Mouse (Mus musculus) left cerebral cortex, postnatal 4 days (tissue): ENCODE measurements around the gene Ghdc. TPM values are rescaled to one million over a fixed set of nuclear protein-coding genes. Genes with fewer than 3 reads are reported as not detected.

Experiments used
- DNase-seq: peaks from one replicate; pipeline ENCODE4 v3.0.0-alpha.2; 2022
- intact Hi-C: fragments of 180-260 bp; cut with DNase I; formaldehyde crosslinking; loops from one replicate; pipeline ENCODE4 v1.15.1; 2025
- total RNA-seq, 2 experiments: library from RNA; stranded (reverse); gene quantifications; 2 replicates each; pipeline ENCODE4 v1.2.3; 2021

The Ghdc gene
- total RNA-seq, 2 experiments from 2014 or later = 5.5 to 7.2 TPM

DNA sequence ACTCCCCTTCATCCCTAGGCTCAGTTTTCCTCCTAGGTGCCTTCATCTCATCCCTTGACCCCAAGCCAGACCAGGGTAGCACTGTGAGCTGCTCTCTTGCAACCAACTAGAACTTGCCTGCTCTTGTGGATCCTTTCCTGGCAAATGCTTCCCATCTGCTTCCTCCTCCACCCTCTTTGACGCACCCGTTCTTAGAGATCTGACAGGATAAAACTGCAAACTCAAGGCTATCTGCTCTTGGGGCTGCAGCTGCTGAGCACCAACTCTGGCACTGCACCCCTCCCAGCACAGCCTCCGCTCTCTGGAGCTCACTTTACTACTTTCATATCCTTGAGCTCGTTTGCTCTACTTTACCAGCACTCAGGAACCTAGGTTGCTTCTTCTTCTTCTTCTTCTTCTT lies 22.1 kb downstream of the Ghdc start:
- no peak for DNase-seq
- intact Hi-C loops = loop anchor here (10.0 kb wide), 1 partner anchor 206 kb away; no protein-coding TSS in a partner anchor

GRCm38 (mm10) chr11:100747114-100747513 lies 23.6 kb downstream of the Ghdc start:
- intact Hi-C loops = loop anchor here (10.0 kb wide), 1 partner anchor 208 kb away; no protein-coding TSS in a partner anchor

GRCm38 (mm10) chr11:100746546-100746945 lies 24.2 kb downstream of the Ghdc start:
- intact Hi-C loops = loop anchor here (10.0 kb wide), 1 partner anchor 208 kb away; no protein-coding TSS in a partner anchor
- no peak for DNase-seq

More at GRCm38 (mm10) chr11:100747114-100747513, 23.6 kb downstream of the Ghdc start:
- DNase-seq = no peak

DNA sequence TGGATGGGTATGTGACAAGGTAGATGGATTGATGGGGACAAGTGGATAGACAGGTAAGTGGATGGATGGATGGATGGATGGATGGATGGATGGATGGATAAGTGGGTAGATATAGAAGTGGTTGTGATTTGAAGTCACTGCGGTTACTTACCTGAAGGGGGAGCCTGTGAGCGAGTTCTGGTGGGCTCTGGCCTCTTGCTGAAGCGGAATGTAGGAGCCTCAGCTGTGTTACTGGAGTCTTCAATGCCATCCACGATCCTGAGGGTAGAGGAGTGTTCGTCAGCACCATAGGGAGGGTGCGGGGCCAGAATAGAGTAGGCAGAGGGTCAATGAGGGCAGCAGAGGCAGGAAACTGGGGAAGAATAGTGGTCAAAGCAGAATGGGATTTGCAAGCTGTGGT lies 25.7 kb downstream of the Ghdc start:
- intact Hi-C loops = loop anchor here (10.0 kb wide), 1 partner anchor 210 kb away; no protein-coding TSS in a partner anchor
- DNase-seq = peak; percentile 60

DNA sequence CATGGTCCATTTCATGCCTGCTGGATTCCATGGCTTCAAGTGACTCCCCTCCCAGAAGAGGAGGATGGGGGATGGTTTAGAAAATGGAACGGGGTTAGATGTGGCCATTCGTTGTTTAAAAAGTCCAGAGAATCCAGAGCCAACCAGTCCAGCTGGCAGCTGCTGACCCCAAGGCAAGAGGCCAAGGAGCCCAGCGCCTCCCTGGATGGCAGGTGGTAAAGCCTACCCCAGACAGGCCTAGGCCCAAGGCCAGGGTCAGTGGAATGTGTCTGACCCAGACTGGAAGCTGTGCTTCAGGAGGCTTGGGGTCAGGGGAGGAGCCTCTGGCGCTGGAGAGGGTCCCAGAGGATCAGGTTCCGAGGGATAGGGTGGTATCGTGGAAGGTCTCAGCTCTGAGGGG lies 29.4 kb downstream of the Ghdc start:
- DNase-seq = peak; percentile 55
- intact Hi-C loops = loop anchor here (10.0 kb wide), 1 partner anchor 213 kb away; no protein-coding TSS in a partner anchor

DNA sequence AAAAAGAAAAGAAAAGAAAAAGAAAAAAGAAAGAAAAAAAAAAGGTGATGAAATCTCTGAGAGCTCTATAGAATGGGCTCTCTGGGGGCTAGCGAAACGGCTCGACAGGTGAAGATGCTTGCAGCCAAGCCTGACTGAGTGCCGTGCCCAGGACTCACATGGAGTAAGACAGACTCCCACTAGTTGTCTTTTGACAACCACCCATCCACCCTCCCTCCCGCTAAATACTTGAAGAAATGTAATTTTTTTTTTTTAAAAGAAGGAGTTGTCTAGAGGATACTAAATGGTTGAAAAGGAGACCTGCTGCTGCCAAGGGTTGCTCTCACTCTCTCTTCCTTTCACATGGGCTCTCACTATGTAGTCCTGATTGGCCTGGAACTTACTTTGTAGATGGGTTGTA lies 32.0 kb downstream of the Ghdc start:
- intact Hi-C loops = no loop called here
- no peak for DNase-seq

DNA sequence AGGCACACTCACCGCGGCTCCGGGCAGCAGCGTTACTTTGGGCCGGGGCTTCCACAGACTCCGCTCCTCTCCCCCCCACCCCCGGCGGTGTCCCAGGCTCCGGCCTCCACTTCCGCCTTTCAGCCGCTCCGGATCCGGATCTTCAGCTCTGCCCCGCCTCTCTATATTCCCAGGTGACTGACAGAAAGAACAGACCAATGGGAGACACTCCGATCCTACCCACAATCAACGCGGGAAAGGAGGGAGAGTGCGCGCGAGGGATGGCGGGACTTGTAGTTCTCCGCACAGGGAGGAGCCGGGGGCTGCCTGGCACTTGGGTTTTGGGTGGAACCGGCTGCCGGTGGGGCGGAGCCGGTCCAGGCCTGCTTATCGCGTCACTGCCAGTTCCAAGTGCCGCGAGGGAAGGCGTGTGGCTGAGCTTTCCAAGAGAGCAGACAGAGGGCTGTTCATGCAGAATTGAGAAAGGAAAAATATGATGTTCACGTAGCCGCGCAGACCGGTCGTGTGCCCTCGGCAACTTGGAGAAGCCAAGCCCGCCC lies 32.6 kb downstream of the Ghdc start, which contains the start of gene Rab5c:
Gene Rab5c (minus strand): TSS at position 150 of the 539 bp plus-strand sequence.
- intact Hi-C loops = no loop called here
- peak; percentile 99 for DNase-seq

DNA sequence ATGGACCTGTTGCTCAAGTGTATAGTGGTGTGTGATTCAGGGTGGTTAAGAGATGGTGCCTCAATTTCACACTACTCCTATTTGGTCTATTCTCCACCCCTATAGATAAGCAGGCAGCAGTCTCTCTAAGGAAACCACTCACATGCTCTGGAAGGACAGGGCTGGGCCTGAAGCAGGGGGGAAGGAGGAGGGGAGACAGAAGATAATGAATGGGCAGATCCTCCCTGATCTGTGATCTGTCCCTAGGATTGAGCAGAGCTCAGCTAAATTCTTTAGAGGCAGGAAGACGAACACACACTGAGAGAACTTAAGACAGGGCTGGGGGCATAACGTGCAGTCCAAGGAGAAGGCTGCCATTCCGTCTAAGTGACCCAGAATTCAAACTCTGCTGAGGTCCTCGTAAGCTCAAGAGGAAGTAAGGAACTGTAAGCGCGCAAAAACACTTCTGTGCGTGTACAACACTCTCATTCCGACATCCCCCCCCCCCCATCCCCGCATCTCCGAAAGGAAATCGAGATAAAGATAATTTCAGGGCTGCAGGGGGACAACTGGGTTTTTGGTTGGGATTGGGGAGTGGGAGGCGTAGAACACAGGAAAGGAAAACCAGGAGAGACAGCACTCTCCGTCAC lies 33.5 kb downstream of the Ghdc start:
- intact Hi-C loops = no loop called here
- no peak for DNase-seq

- no peak for DNase-seq
- intact Hi-C loops = no loop called here
These were observed 34.0 kb downstream of the Ghdc start for GRCm38 (mm10) chr11:100736746-100737080.

- no peak for DNase-seq
- intact Hi-C loops = no loop called here
These were observed 34.6 kb downstream of the Ghdc start for GRCm38 (mm10) chr11:100735954-100736745.

DNA sequence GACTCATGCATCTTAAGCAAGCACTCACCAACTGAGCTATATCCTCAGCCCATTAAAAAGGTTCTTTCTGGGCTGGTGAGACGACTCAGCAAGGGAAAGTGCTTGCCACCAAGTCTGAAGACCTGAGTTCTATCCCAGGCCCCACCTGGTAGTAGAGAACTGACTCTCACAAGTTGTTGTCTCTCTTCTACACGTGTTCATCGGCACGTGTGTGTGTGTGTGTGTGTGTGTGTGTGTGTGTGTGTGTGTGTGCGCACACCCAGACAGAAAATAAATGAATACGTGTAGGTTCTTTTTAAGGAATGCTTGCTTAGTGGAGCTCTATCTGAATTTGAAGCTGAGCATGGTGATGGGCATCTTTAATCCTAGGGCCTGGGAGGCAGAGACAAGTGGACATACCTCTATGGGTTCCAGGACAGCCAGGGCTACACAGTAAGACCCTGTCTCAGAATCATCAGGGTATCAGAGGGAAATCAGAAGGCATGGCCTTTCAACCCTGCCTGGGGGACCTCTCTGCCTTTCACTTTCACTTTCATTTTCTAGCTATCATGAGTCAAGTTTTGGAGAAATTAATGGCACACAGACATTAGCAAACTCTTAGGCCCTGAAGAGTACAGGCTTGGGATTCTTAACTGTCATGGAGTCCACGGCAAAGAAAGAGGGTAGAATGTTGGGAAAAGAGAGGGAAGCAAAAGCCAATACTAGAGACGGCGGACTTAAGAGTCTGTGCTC lies 35.5 kb downstream of the Ghdc start:
- no peak for DNase-seq
- intact Hi-C loops = no loop called here

- DNase-seq = no peak
- intact Hi-C loops = no loop called here
These were observed 40.1 kb downstream of the Ghdc start for GRCm38 (mm10) chr11:100730477-100731205.

- DNase-seq = no peak
- intact Hi-C loops = no loop called here
These were observed 40.8 kb downstream of the Ghdc start for GRCm38 (mm10) chr11:100729976-100730375.

DNA sequence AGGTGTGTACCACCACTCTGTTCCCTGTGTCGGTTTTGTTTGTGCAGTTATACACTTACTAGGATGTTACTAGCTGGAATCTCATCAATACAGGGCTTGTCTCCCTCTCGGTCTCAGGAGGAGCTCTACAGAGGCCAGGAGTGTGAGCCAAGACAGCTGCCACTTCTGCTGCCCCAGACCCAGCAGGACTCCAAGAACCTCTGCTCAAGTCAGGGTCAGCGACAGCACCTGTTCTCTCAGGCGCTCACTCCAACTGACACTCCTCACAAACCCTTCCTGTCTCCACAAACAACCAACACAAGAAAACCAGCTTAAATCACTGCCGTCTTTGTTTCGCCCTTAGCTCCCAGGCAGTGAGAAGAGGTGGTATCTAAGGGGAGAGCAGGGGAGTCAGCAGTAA lies 42.2 kb downstream of the Ghdc start:
- intact Hi-C loops = no loop called here
- no peak for DNase-seq

- DNase-seq = no peak
- intact Hi-C loops = no loop called here
These were observed 43.6 kb downstream of the Ghdc start for GRCm38 (mm10) chr11:100727201-100727600.

DNA sequence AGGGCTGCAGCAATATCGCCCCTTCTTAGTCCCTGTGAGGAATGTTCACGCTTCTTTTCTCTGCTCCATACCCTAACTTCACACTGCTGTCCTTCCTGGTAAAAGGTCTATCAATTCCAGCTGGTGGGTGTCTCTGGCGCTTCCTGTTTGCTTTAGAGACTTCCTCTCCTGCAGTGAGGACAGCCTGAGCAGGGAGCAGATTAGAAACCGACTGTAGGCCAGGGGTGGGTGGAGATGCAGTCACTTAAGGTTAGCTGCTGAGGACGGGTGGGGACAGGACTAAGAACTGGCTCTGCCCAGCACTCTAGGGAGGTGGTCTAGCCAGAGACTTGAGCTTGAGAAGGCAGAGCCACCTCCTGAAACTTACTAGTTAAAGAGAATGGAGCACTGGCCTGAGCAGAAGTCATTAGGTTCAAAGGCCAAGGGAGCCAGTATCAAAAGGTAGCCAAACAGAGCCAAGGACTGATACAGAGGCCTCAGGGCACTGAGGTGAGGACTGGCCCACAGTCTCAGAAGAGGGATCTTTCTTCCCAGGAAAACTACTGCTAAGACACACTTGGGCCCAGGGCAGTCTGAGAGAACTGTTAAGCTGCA lies 45.7 kb downstream of the Ghdc start:
- intact Hi-C loops = no loop called here
- no peak for DNase-seq

- intact Hi-C loops = no loop called here
- DNase-seq = no peak
These were observed 48.2 kb downstream of the Ghdc start for GRCm38 (mm10) chr11:100722493-100723028.

DNA sequence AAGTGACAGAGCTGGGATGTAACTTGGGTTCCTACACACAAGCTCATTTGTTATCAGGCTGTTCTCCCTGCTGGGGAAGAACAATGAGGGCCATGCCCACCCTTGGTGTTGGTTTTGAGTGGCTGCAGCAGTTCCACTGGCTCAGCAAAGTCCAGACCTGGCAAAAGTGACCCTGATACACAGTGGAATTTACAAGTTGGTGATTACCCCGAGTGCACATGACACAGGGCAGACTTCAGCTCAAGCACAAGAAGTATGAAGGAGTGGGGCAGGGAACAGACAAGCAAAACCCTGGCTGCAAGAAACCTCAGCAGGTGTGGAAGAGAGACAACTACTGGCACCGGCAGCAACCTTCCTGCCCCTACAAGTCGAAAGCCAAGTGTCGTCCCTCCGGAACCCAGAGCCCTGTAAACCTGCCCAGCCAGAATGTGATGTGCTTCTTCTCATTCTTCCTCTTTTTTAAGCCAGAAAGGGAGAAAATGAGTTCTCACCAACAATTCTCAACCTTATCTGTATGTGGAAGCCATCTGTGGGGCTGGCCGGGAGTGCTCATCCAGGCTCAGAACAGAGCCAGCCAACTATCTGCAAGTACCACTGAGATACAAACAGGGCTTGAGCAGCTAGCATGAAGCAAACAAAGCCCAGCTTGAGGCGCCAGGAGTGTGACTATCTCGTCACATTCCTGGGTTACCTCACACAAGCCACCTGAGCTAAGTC lies 48.8 kb downstream of the Ghdc start:
- intact Hi-C loops = no loop called here
- no peak for DNase-seq

DNA sequence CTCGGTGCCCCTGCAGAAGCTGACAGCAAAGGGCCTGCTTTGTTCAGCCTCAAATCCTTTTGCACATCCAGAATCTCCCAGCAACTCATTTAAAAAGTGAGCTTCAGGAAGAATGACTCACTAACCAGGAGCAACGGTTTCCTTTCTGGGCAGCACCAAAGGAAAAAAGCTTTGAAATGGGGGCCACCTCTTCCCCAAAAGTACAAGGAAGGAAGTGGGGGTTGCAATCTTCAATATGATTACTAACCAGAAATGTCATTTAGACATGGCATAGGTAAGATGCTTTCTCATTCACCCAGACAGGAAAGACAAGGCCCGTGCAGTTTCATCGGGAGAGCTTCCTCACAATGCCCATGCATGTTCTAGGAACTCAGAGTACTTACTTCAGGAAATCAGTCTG lies 49.5 kb downstream of the Ghdc start:
- no peak for DNase-seq
- intact Hi-C loops = no loop called here
